Mouse (Mus musculus) neutrophil, adult 65 days (primary cell): Measurements from ENCODE around the gene Olfr1033. TPM values are rescaled to one million over a fixed set of nuclear protein-coding genes. Genes with fewer than 3 reads are reported as not detected.

Experiments used
- total RNA-seq: library from RNA; stranded (reverse); gene quantifications from 2 replicates; pipeline ENCODE4 v1.2.4, GENCODE M21; 2023

The Olfr1033 gene
- total RNA-seq = not detected in 2 replicates

DNA sequence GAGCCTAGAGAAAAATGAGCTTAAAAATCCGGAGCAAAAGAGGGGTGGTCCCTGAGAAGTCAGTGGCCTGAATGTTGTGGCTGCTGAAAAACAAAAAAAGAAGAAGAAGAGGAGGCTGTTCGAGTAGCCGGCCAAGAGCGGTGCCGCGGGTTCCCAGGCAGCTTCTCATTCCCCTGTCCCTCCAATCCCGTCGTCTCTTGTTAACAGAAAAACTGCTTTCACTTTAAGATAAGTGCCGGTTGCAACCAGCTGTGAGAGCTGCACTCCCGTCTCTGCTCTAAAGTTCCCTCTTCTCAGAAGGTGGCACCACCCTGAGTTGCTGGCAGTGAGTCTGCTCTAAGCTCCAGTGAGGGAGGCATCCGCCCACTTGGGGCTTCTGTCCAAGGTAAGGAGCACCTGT is at the start of gene Olfr1033:
Gene Olfr1033, plus strand, starts transcription at position 228 of the 400 bp plus-strand sequence.

DNA sequence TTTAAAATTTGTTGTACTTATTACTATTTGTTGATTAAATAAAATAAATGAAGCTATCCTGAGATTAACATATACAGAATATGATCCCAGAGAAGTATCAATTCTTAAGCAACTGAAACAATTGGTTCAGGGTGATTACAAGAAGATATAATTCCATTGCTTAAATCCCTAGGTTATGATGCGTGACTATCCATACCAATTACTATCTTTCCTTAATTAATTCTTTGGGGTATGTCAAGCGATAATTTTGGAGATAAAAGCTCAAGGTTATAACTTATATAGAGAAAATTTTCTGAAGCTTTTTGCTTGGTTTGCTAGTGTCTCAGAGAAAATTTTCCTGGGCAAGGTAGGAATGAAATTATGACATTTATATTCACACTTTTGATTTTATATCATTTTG is 46.8 kb upstream of the Olfr1033 start, which contains the start of gene Olfr1029:
Gene Olfr1029, plus strand, starts transcription at position 301 of the 400 bp plus-strand sequence.

DNA sequence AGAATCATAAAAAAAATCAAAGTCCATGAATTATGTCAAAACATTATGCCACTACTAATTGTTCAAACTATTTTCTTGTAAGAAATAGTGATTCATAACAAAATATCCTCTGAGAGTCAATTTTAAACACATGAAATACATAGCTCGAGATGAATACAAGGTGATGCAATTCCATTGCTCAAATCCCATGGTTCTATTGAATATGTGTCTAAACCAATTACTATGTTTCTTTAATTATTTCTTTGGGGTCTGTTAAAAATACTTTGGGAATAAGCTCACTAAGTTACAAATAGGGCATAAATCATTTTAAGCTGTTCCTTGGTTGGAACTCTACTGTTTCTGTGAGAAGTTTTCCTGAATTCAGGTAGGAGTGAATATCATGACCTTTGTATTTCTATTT is 41.5 kb upstream of the Olfr1033 start, which contains the start of gene Olfr1030:
Gene Olfr1030, plus strand, starts transcription at position 301 of the 400 bp plus-strand sequence.

DNA sequence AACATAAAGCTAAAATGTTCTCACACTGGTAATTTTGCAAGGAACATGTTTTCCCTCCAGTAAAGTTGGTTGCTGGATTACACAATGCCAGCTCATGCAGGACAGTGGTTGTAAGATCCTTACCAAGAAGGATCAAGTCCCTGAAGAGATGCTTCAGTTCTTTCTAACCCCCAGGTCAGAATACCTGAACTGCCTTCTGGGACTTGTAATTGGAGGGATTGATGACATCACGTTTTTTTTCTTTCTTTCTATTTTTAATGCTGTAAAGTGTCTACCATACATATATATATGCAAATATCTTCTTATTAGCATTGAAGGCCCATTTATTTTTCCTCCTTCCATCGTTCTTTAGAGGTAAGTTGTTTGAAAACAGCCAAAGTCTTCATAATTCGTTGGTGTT is 30.4 kb upstream of the Olfr1033 start, which contains the start of gene Olfr1031:
Gene Olfr1031, plus strand, starts transcription at position 301 of the 400 bp plus-strand sequence.

DNA sequence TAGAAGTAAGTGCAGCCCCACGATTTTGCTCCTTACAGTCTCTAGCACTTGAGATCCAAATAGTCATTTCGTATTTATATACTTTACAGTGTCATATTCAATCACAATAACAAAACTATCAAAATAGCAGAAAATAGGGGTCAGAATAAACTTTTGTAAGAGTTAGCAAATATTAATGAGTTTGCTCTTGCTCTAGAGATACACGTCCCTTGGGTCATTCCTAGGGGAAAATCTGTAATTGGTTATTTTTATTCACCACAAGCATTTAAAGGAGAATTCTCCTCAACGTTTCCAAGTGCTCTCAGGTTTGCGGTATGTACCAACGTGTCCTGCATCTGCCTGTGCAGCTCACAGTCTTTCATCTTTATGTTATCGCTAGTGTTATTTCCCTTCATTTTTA is 15.2 kb upstream of the Olfr1033 start, which contains the start of gene Olfr1032:
Gene Olfr1032, plus strand, starts transcription at position 301 of the 400 bp plus-strand sequence.

DNA sequence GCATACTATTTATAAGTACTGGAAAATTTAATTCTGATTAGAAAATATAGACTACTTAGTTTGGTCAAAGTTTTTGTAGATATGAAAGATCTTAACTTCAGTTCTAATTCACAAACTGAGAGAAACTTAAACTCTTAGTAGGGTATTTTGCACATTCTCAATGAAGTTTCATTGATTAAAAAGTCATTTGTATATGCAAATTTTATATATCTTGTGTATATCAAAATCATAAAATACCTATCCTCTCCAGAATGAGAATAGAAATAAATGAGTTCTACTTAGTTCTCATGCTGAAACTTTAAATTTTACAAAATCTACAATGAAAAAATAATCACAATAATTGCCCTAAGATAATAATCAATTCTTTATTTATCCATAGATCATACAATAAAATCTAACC is 25.1 kb downstream of the Olfr1033 start, which contains the start of gene Olfr1034:
Gene Olfr1034, plus strand, starts transcription at position 301 of the 400 bp plus-strand sequence.

DNA sequence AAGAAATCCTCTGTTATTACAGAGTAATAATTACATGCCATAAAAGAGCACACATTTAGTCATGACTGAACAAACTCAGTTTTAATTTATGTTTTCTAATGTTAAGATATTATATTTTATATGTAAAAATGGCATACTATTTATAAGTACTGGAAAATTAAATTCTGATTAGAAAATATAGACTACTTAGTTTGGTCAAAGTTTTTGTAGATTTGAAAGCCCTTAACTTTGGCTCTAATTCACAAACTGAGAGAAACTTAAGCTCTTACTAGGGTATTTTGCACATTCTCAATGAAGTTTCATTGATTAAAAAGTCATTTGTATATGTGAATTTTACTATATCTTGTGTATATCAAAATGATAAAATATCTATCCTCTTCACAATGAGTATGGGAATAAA is 53.3 kb downstream of the Olfr1033 start, which contains the start of gene Olfr1036:
Gene Olfr1036, plus strand, starts transcription at position 301 of the 400 bp plus-strand sequence.

DNA sequence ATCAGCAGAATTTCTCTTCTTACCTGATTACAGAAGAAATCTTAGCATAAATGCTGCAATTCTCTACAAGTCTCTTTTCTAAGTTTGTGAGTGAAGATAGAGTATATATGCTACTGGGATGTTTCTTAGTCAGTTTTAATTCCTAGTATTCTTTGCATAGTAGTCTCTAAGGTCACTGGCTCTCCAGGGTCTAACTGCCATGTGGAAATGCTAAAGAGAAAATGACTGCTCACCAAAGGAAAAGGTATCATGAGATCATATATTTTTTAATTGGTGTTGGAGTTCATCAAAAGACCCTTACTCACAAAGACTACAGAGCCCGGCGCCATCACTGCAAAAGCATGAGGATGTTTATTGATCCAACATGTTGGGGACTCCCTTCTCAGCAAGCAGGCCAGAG is 66.9 kb downstream of the Olfr1033 start, which contains the start of gene Olfr1037:
Gene Olfr1037, minus strand, starts transcription at position 101 of the 400 bp plus-strand sequence.

Other genes with a start within 250 kb of the Olfr1033 start
- not detected in 2 replicates for gene Olfr1014, start 247.9 kb upstream of the Olfr1033 start, total RNA-seq
- gene Olfr1015, start 238.6 kb upstream of the Olfr1033 start, total RNA-seq = not detected in 2 replicates
- not detected in 2 replicates for gene Olfr1016, start 218.1 kb upstream of the Olfr1033 start, total RNA-seq
- not detected in 2 replicates for gene Olfr1018, start 202.2 kb upstream of the Olfr1033 start, total RNA-seq
- gene Olfr1019, start 175.2 kb upstream of the Olfr1033 start, total RNA-seq = not detected in 2 replicates
- not detected in 2 replicates for gene Olfr1020, start 173.6 kb upstream of the Olfr1033 start, total RNA-seq
- not detected in 2 replicates for gene Olfr1022, start 152.0 kb upstream of the Olfr1033 start, total RNA-seq
- gene Olfr1023, start 135.0 kb upstream of the Olfr1033 start, total RNA-seq = not detected in 2 replicates
- not detected in 2 replicates for gene Olfr1024, start 115.6 kb upstream of the Olfr1033 start, total RNA-seq
- gene Olfr1025-ps1, start 105.4 kb upstream of the Olfr1033 start, total RNA-seq = not detected in 2 replicates
- not detected in 2 replicates for gene Olfr1026, start 99.1 kb upstream of the Olfr1033 start, total RNA-seq
- gene Olfr1028, start 70.2 kb upstream of the Olfr1033 start, total RNA-seq = 0.13 TPM in 1 of 2 replicates, not detected in the other
- not detected in 2 replicates for gene Olfr1029, start 46.7 kb upstream of the Olfr1033 start, total RNA-seq
- gene Olfr1030, start 41.4 kb upstream of the Olfr1033 start, total RNA-seq = not detected in 2 replicates
- gene Olfr1031, start 30.3 kb upstream of the Olfr1033 start, total RNA-seq = not detected in 2 replicates
- gene Olfr1032, start 15.1 kb upstream of the Olfr1033 start, total RNA-seq = not detected in 2 replicates
- gene Olfr1034, start 25.2 kb downstream of the Olfr1033 start, total RNA-seq = not detected in 2 replicates
- gene Olfr1036, start 53.4 kb downstream of the Olfr1033 start, total RNA-seq = not detected in 2 replicates
- gene Olfr1037, start 66.8 kb downstream of the Olfr1033 start, total RNA-seq = not detected in 2 replicates
- gene Olfr1039, start 115.3 kb downstream of the Olfr1033 start, total RNA-seq = not detected in 2 replicates
- gene Olfr1040, start 126.1 kb downstream of the Olfr1033 start, total RNA-seq = not detected in 2 replicates
- gene Olfr1042, start 141.2 kb downstream of the Olfr1033 start, total RNA-seq = not detected in 2 replicates
- not detected in 2 replicates for gene Olfr1043, start 146.9 kb downstream of the Olfr1033 start, total RNA-seq
- not detected in 2 replicates for gene Olfr1044, start 157.2 kb downstream of the Olfr1033 start, total RNA-seq
- gene Olfr52, start 165.1 kb downstream of the Olfr1033 start, total RNA-seq = not detected in 2 replicates
- gene Olfr1045, start 182.4 kb downstream of the Olfr1033 start, total RNA-seq = not detected in 2 replicates
- not detected in 2 replicates for gene Olfr1046, start 198.7 kb downstream of the Olfr1033 start, total RNA-seq
- gene Olfr1047, start 210.8 kb downstream of the Olfr1033 start, total RNA-seq = not detected in 2 replicates
- gene Olfr1048, start 219.7 kb downstream of the Olfr1033 start, total RNA-seq = not detected in 2 replicates
- not detected in 2 replicates for gene Olfr1049, start 237.7 kb downstream of the Olfr1033 start, total RNA-seq